Mouse (Mus musculus): ENCODE measurements at regions not wholly inside any gene's neighbourhood (a gene's known extent, or its start where the extent isn't known, plus 50 kb on each side); places are given as distances from the start of the nearest gene placed in this dataset.

DNA sequence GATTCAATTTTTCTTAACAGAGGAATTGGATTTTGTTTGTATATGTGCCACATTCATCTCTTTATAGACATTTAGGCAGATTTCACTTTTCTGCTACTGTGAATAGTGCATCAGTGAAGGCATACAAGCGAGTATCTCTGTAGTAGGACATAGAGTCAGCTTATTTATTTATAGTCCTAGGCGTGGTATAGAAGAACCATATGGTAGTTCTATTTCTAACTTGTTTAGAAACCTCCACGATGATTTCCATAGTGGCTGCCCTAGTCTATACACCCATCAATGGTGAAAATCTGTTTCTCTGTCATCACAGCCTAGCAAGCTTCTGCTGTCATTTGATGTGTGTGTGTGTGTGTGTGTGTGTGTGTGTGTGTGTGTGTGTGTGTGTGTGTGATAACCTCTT lies 387.6 kb downstream of the Kctd12 start:
- TF ChIP-seq CTCF (IDR thresholded peaks at IDR 0.05; ENCODE audit: extremely low read depth, insufficient read depth, insufficient read length, insufficient replicate concordance) (no peak), POLR2A (IDR thresholded peaks at IDR 0.05; ENCODE audit: low read depth, low read length) (no peak)
